Mouse (Mus musculus) bone marrow macrophage, adult 2 months (primary cell): ENCODE data around the gene Fam198b. TPM values are rescaled to one million over a fixed set of nuclear protein-coding genes. Genes with fewer than 3 reads are reported as not detected.

Experiments
- H3K27ac ChIP-seq: 2 replicates; pipeline ENCODE4 v1.5.1; 2012; ENCODE audit warnings: low read depth, low read length; ENCODE audit not compliant: insufficient read depth
- H3K4me1 ChIP-seq: 2 replicates; pipeline ENCODE4 v1.6.1; 2012; ENCODE audit warnings: low read length; ENCODE audit not compliant: control insufficient read depth, insufficient read depth
- H3K4me3 ChIP-seq: 2 replicates; pipeline ENCODE4 v1.5.1; 2012; ENCODE audit warnings: mild to moderate bottlenecking, low read length, moderate library complexity; ENCODE audit not compliant: insufficient read depth
- CTCF ChIP-seq: IDR thresholded peaks from 2 replicates; pipeline ENCODE4 v1.5.1; 2012; ENCODE audit warnings: low read depth, mild to moderate bottlenecking, low read length, moderate library complexity
- POLR2A ChIP-seq: IDR thresholded peaks from 2 replicates; pipeline ENCODE4 v1.6.1; 2012; ENCODE audit warnings: mild to moderate bottlenecking, low read depth, low read length, borderline replicate concordance
- polyA plus RNA-seq: library from polyadenylated mRNA; stranded (reverse); fragments of >200 nt; gene quantifications from 2 replicates; pipeline ENCODE4 v1.2.4, GENCODE M21; 2012; ENCODE audit not compliant: missing spikeins, insufficient read depth, insufficient read length

Gene Fam198b
- polyA plus RNA-seq, 1 experiment, result 6.0 TPM

- H3K4me3 ChIP-seq, result no peak within 1 kb of the TSS
- peak within 1 kb of the TSS; percentile 54 for H3K27ac ChIP-seq
- peaks cover 25% of the 10 kb centered on the region for H3K4me1 ChIP-seq
- TF ChIP-seq CTCF (no peak), POLR2A (no peak)
Measured at GRCm38 (mm10) chr3:79852654-79853166, 31.6 kb upstream of the Fam198b start, which contains the start of gene Tmem144. Tmem144 (minus strand) TSS chr3:79852773.

GRCm38 (mm10) chr3:79857780-79858179 is 26.6 kb upstream of the Fam198b start:
- TF ChIP-seq CTCF (no peak), POLR2A (no peak)
- H3K4me1 ChIP-seq, result peaks cover 43% of the 10 kb centered on the region
- H3K4me3 ChIP-seq, result no peak overlapping the region
- H3K27ac ChIP-seq, result no peak overlapping the region

GRCm38 (mm10) chr3:79858221-79858620 is 26.1 kb upstream of the Fam198b start:
- no peak for TF ChIP-seq CTCF
- TF ChIP-seq POLR2A, result no peak
- Histone ChIP-seq H3K4me1 (peaks cover 45% of the 10 kb centered on the region), H3K27ac (no peak overlapping the region), H3K4me3 (no peak overlapping the region)

GRCm38 (mm10) chr3:79864824-79865223 is 19.5 kb upstream of the Fam198b start:
- H3K27ac ChIP-seq, result peak overlapping the region; percentile 92
- no peak for TF ChIP-seq CTCF
- TF ChIP-seq POLR2A, result no peak
- no peak overlapping the region for H3K4me3 ChIP-seq

DNA sequence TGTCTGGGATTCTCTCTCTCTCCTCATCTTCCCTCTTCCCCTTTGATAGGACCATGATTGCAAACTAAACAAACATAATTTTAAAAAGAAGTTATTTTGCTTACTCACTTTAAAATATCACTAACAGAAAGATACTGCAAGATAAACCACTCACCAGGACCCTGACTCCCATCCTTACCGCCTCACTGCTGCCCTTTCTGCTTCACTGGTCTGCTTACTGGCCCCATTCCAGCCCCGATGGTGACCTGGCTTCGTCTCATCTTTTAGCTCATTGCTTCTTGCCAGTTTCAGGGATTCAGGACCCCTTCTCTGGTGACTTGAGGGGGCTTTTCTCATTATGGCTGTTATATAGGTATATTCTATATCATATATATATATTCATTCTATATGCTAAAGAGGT is 18.2 kb upstream of the Fam198b start:
- Histone ChIP-seq H3K4me3 (no peak overlapping the region), H3K27ac (no peak overlapping the region), H3K4me1 (peaks cover 40% of the 10 kb centered on the region)
- TF ChIP-seq CTCF (no peak), POLR2A (no peak)

More at GRCm38 (mm10) chr3:79864824-79865223, 19.5 kb upstream of the Fam198b start:
- H3K4me1 ChIP-seq, result peaks cover 50% of the 10 kb centered on the region

DNA sequence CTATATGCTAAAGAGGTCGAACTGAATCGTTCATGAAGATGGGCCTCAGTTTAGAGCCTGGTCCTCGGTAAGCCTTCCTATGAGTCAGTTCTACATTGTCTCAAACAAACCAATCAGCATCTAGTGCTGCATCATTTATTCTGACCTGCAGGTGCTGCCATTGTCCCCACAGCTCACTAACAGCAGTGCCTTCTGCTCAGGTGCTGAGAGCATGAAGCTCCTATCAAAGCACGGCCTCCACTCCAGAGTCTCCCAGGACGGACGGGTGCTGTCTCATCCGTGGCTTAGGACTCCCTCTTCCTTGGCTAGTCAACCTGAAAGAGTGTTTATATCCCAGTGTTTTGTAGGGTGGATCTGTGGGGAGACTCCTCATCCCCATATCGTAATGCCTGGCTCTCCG is 17.8 kb upstream of the Fam198b start:
- Histone ChIP-seq H3K27ac (no peak overlapping the region), H3K4me1 (peaks cover 37% of the 10 kb centered on the region), H3K4me3 (no peak overlapping the region)
- TF ChIP-seq POLR2A (no peak), CTCF (no peak)

DNA sequence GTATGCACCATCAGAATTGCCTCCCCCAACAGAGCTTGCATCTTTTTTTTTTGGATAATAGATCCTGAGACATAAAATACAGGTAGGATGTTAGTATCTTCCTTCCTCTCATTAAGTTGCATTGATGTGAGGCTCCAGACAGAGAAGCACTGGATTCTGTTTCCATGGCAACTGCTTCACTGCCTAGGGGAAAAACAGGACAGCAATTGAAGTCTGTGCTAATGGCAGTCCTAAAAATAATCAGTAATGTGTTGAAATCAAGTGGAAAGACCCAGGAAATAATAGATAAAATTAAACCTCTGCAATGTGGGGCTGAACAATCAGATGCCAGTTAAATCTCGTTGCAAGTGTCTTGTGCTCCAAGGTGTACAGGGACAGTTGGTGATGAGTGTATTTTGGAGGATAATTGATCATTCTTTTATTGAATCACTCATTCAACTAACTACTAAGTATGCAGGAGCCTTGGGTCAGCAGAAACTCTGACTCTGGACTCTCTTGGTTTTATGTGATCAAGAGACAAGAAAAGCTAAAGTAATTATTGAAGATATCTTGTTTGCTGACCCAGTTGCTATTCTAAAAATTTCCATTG is 17.1 kb upstream of the Fam198b start:
- TF ChIP-seq POLR2A (no peak), CTCF (no peak)
- H3K4me1 ChIP-seq, result peaks cover 31% of the 10 kb centered on the region
- no peak overlapping the region for H3K4me3 ChIP-seq
- H3K27ac ChIP-seq, result no peak overlapping the region

GRCm38 (mm10) chr3:79875471-79875870 is 8.9 kb upstream of the Fam198b start:
- TF ChIP-seq POLR2A (no peak), CTCF (no peak)
- Histone ChIP-seq H3K4me1 (no peaks in the 10 kb centered on the region), H3K27ac (no peak overlapping the region), H3K4me3 (no peak overlapping the region)

- no peak overlapping the region for H3K4me3 ChIP-seq
- H3K27ac ChIP-seq, result no peak overlapping the region
- no peaks in the 10 kb centered on the region for H3K4me1 ChIP-seq
- TF ChIP-seq POLR2A, result no peak
- TF ChIP-seq CTCF, result no peak
Measured at GRCm38 (mm10) chr3:79878350-79878749, 6.0 kb upstream of the Fam198b start.

- no peak overlapping the region for H3K4me3 ChIP-seq
- no peaks in the 10 kb centered on the region for H3K4me1 ChIP-seq
- no peak overlapping the region for H3K27ac ChIP-seq
- TF ChIP-seq CTCF (no peak), POLR2A (no peak)
Measured at GRCm38 (mm10) chr3:79879246-79879645, 5.1 kb upstream of the Fam198b start.

DNA sequence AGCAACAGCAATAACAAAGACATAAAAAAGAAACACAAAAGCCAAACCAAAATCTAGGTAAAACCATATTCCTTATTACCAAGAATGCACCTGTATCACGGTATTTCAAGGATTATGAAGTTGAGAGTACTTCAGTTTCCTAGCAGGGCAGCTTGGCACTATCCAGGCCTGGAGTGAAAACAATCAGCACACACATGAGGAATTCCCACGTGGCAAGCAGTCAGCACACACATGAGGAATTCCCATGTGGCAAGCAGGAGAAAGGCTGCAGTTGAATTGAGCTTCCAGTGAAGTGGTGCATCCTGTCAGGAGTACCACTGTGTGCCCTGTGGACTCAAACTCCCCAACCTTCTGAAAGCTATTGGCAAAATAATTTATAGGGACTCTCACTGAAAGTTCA is 2.7 kb upstream of the Fam198b start:
- H3K4me1 ChIP-seq, result no peaks in the 10 kb centered on the region
- H3K4me3 ChIP-seq, result no peak overlapping the region
- TF ChIP-seq CTCF (no peak), POLR2A (no peak)
- no peak overlapping the region for H3K27ac ChIP-seq
